Mouse (Mus musculus): Measurements from ENCODE around the gene Syt7.

GRCm38 (mm10) chr19:10502571-10502970 is 113.7 kb downstream of the Syt7 start:
- TF ChIP-seq FLI1 (IDR thresholded peaks at IDR 0.05; ENCODE audit: low read length) (no peak), GATA1 (IDR thresholded peaks at IDR 0.05; ENCODE audit: borderline replicate concordance, low read length) (no peak)
